Comparison of ENCODE assay signal across 8 mouse cellular contexts in genomic region chr1:89108340-89108896, GRCm38 (mm10). TPM values are rescaled to one million over a fixed set of nuclear protein-coding genes. Genes with fewer than 3 reads are reported as not detected.
DNase-seq lines count a peak whose midpoint lies in the region; ATAC-seq and TF ChIP-seq lines count a peak whose summit lies in the region.

No protein-coding gene starts in this region.

- H3K9me3 ChIP-seq in midbrain, embryonic 10.5 days (replicated peaks), result no peaks in the 10 kb centered on the region
- H3K9me3 ChIP-seq in midbrain, embryonic 15.5 days, result no peaks in the 10 kb centered on the region

- H3K9ac ChIP-seq in midbrain, embryonic 15.5 days, result no peak overlapping the region

- no peak overlapping the region for H3K4me2 ChIP-seq in midbrain, embryonic 15.5 days

- H3K4me1 ChIP-seq in midbrain, embryonic 10.5 days, result peaks cover 66% of the 10 kb centered on the region
- peaks cover 14% of the 10 kb centered on the region for H3K4me1 ChIP-seq in midbrain, embryonic 15.5 days

- H3K36me3 ChIP-seq in midbrain, embryonic 10.5 days, result peaks cover 17% of the 10 kb centered on the region
- H3K36me3 ChIP-seq in midbrain, embryonic 15.5 days (replicated peaks), result no peaks in the 10 kb centered on the region

- no peak for TF ChIP-seq CTCF in layer of hippocampus, adult 2 months (conservative IDR thresholded peaks at IDR 0.05)

- DNase-seq in midbrain, embryonic 10.5 days (ENCODE audit: low spot score), result peak; percentile 62
- peak; percentile 42 to 72 for DNase-seq in adrenal gland, postnatal 36 days
- peak; percentile 69 for DNase-seq in kidney, adult 18-20 months
- DNase-seq in lung, adult 18-20 months, result peak; percentile 72 to 81
- DNase-seq in layer of hippocampus, adult 11-12 months (ENCODE audit: low spot score), result no peak
- no peak for DNase-seq in left cerebral cortex, adult 18-20 months (ENCODE audit: low spot score in 2 of 2)
- no peak for DNase-seq in layer of hippocampus, adult 2 months (ENCODE audit: low spot score in 2 of 2)

- ATAC-seq in midbrain, embryonic 15.5 days (replicated peaks), result no peak

- 24% methylated on average over 6 of the region's 6 CpGs for WGBS in midbrain, embryonic 10.5 days
- WGBS in midbrain, embryonic 15.5 days, result 28% methylated on average over 6 of the region's 6 CpGs

- no peak overlapping the region for H3K4me3 ChIP-seq in midbrain, embryonic 10.5 days
- no peak overlapping the region for H3K4me3 ChIP-seq in midbrain, embryonic 15.5 days
- no peak overlapping the region for H3K4me3 ChIP-seq in layer of hippocampus, adult 2 months

- no peaks in the 10 kb centered on the region for H3K27me3 ChIP-seq in midbrain, embryonic 10.5 days (ENCODE audit: low read depth, poor library complexity, severe bottlenecking)
- no peaks in the 10 kb centered on the region for H3K27me3 ChIP-seq in midbrain, embryonic 15.5 days (replicated peaks)

- peak overlapping the region; percentile 78 for H3K27ac ChIP-seq in midbrain, embryonic 10.5 days (replicated peaks)
- no peak overlapping the region for H3K27ac ChIP-seq in midbrain, embryonic 15.5 days
- H3K27ac ChIP-seq in layer of hippocampus, adult 2 months, result no peak overlapping the region

RNA-seq across cellular contexts. Expression of gene Sh3bp4, which starts 38.2 kb away (rescaled TPM):
- 23.8 and 25.1 TPM in 2 replicates for polyA plus RNA-seq in midbrain, embryonic 10.5 days (2016; fragmentation: Nextera tagmentation; extraction: Ambion mirVana)
- polyA plus RNA-seq in midbrain, embryonic 15.5 days (2015; fragmentation: Nextera tagmentation; extraction: Ambion mirVana), result 12.3 and 12.4 TPM in 2 replicates
- total RNA-seq in adrenal gland, postnatal 36 days (2021), result 10 to 100 TPM; 14.1 to 17.8 TPM
- total RNA-seq in left cerebral cortex, adult 18-20 months (2021), result 10 to 100 TPM; 17.6 to 20.4 TPM
- 10 to 100 TPM; 21.9 to 24.8 TPM for total RNA-seq in layer of hippocampus, adult 2 months (2021)

Comparison
In these comparisons a context has a peak if more than half of its experiments do, and no peak if none do; other contexts are left out.
1. DNase-seq: peak in midbrain, embryonic 10.5 days (single experiment), adrenal gland, postnatal 36 days (2 of 2), kidney, adult 18-20 months (single experiment) and lung, adult 18-20 months (2 of 2); none in layer of hippocampus, adult 11-12 months (single experiment), left cerebral cortex, adult 18-20 months (0 of 2) and layer of hippocampus, adult 2 months (0 of 2).